Mouse (Mus musculus) C2C12 (cell line): ENCODE measurements around the gene Slc22a3. TPM values are rescaled to one million over a fixed set of nuclear protein-coding genes. Genes with fewer than 3 reads are reported as not detected.

Experiments used
- H3K27me3 ChIP-seq: one replicate; pipeline ENCODE4 v1.6.1; 2011; ENCODE audit not compliant: control insufficient read depth, insufficient read depth, insufficient read length
- H3K36me3 ChIP-seq: one replicate; pipeline ENCODE4 v1.6.1; 2011; ENCODE audit not compliant: control insufficient read depth, insufficient read depth
- H3K4me3 ChIP-seq: one replicate; pipeline ENCODE4 v1.5.1; 2011; ENCODE audit warnings: mild to moderate bottlenecking, control low read depth; ENCODE audit not compliant: poor library complexity, insufficient read depth, severe bottlenecking
- H3K79me2 ChIP-seq: one replicate; pipeline ENCODE4 v1.6.1; 2011; ENCODE audit not compliant: control insufficient read depth, insufficient read depth
- H3K79me3 ChIP-seq: one replicate; pipeline ENCODE4 v1.6.1; 2011; ENCODE audit warnings: low read depth, control low read depth
- H3ac ChIP-seq: one replicate; pipeline ENCODE3; 2011; ENCODE audit warnings: low read depth; ENCODE audit not compliant: control insufficient read depth, insufficient read length
- CEBPB ChIP-seq: IDR thresholded peaks from one replicate; pipeline ENCODE4 v1.6.1; 2011; ENCODE audit warnings: low read depth, mild to moderate bottlenecking, control low read depth, moderate library complexity
- CTCF ChIP-seq: IDR thresholded peaks from one replicate; pipeline ENCODE4 v1.5.1; 2011; ENCODE audit not compliant: control insufficient read depth, insufficient read depth, insufficient read length
- FOSL1 ChIP-seq: IDR thresholded peaks from one replicate; pipeline ENCODE4 v1.8.0; 2011; ENCODE audit warnings: mild to moderate bottlenecking, low read length; ENCODE audit not compliant: poor library complexity, insufficient read depth, severe bottlenecking
- MAX ChIP-seq: IDR thresholded peaks from one replicate; pipeline ENCODE4 v1.6.1; 2011; ENCODE audit warnings: mild to moderate bottlenecking, control low read depth
- MYOD1 ChIP-seq: IDR thresholded peaks from one replicate; pipeline ENCODE4 v1.6.1; 2011; ENCODE audit warnings: low read depth; ENCODE audit not compliant: control insufficient read depth, insufficient read length
- MYOG ChIP-seq: IDR thresholded peaks from one replicate; pipeline ENCODE4 v1.6.1; 2011; ENCODE audit not compliant: control insufficient read depth, insufficient read length; ENCODE audit errors: extremely low read depth
- USF1 ChIP-seq: IDR thresholded peaks from one replicate; pipeline ENCODE4 v1.6.1; 2011; ENCODE audit warnings: low read depth, mild to moderate bottlenecking, control low read depth, moderate library complexity
- polyA plus RNA-seq: library from polyadenylated mRNA; unstranded; fragments of >200 nt; fragmentation: generic; extraction: Trizol; gene quantifications from one replicate; pipeline ENCODE4 v1.2.1, GENCODE M21; 2012; ENCODE audit warnings: missing spikeins

The Slc22a3 gene
- polyA plus RNA-seq, 1 experiment: not detected

GRCm38 (mm10) chr17:12452862-12453531, 54.5 kb downstream of the Slc22a3 start:
- TF ChIP-seq MAX (no peak), CTCF (no peak), MYOD1 (no peak), CEBPB (no peak), MYOG (no peak), FOSL1 (no peak), USF1 (no peak)
- Histone ChIP-seq H3K36me3 (no peaks in the 10 kb centered on the region), H3K79me3 (no peaks in the 10 kb centered on the region), H3K27me3 (peaks cover 34% of the 10 kb centered on the region), H3ac (no peak overlapping the region), H3K79me2 (no peaks in the 10 kb centered on the region), H3K4me3 (no peak overlapping the region)

DNA sequence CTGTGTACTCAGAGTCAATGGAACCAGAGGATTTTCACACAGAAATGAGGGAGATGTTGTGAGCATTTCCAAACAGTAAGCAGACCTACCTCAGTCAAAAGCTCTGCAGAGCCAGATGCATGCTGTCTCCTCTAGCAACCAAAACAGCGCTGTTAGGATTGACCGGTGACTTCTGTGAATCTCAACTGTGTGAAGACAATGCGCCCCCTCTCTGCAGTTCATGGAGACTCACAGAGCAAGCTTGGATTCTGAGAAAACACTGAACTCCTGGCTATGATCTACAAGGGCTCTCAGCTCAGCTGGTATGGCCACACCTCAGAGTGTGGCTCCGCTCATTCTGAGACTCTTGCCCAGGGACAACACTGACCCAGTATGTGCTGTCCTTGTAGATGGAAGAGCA, 56.3 kb downstream of the Slc22a3 start:
- Histone ChIP-seq H3ac (no peak overlapping the region), H3K79me2 (no peaks in the 10 kb centered on the region), H3K4me3 (no peak overlapping the region), H3K79me3 (no peaks in the 10 kb centered on the region), H3K36me3 (no peaks in the 10 kb centered on the region), H3K27me3 (peaks cover 43% of the 10 kb centered on the region)
- TF ChIP-seq USF1 (no peak), MYOG (no peak), MAX (no peak), FOSL1 (no peak), CEBPB (no peak), CTCF (no peak), MYOD1 (no peak)

GRCm38 (mm10) chr17:12444561-12444960, 62.9 kb downstream of the Slc22a3 start:
- Histone ChIP-seq H3K27me3 (peaks cover 15% of the 10 kb centered on the region), H3ac (no peak overlapping the region), H3K79me3 (no peaks in the 10 kb centered on the region), H3K4me3 (no peak overlapping the region), H3K36me3 (no peaks in the 10 kb centered on the region), H3K79me2 (no peaks in the 10 kb centered on the region)
- TF ChIP-seq USF1 (peak; percentile 61), MYOD1 (no peak)

DNA sequence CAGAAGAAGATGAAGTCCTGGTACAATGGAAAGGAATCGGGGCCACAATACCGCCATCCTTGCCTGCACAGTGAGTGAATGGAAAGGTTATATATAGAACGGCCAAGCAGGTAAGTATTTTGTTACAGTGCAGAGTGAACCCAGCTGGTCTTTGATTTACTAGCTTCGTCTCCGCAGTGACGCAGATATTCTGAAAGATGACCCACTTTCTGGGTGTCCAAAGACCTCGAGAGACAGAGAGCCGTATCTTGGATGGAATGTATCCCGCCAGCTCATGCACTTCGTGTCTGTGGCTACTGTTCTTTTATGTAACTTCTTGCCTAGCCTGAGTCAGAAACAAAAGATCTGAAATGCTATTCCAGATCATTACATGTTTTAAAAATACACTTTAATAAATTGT, 69.7 kb downstream of the Slc22a3 start:
- TF ChIP-seq FOSL1 (no peak), MYOD1 (no peak), MYOG (no peak), CTCF (no peak), USF1 (no peak), MAX (no peak), CEBPB (no peak)
- no peaks in the 10 kb centered on the region for H3K79me2 ChIP-seq
- no peak overlapping the region for H3K4me3 ChIP-seq
- no peaks in the 10 kb centered on the region for H3K36me3 ChIP-seq
- peaks cover 18% of the 10 kb centered on the region for H3K27me3 ChIP-seq
- no peaks in the 10 kb centered on the region for H3K79me3 ChIP-seq
- no peak overlapping the region for H3ac ChIP-seq

DNA sequence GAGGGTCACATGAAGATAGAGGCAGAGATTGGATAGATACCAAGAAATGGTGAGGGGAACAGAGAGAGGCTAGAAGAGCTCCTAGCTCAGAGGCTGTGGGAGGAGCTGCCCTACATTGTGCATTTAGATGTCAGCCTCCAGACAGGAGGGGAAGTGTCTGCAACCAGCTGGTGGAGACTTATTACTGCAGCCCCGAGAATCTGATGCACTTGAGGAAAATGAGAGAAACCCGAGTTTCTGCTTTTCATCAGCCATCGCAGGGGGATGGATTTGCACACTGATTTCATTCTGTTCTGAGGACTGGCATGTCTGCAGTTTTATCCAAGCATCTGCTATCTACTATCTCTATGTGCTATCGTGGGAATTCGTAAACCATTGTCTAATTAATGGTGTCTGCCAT, 75.8 kb downstream of the Slc22a3 start:
- TF ChIP-seq MYOD1 (no peak), FOSL1 (no peak), MAX (no peak), CEBPB (no peak), CTCF (no peak), USF1 (no peak), MYOG (no peak)
- H3K79me3 ChIP-seq: no peaks in the 10 kb centered on the region
- H3K36me3 ChIP-seq: no peaks in the 10 kb centered on the region
- H3ac ChIP-seq: no peak overlapping the region
- H3K27me3 ChIP-seq: peaks cover 41% of the 10 kb centered on the region
- no peak overlapping the region for H3K4me3 ChIP-seq
- H3K79me2 ChIP-seq: no peaks in the 10 kb centered on the region

- Histone ChIP-seq H3K79me2 (no peaks in the 10 kb centered on the region), H3K36me3 (no peaks in the 10 kb centered on the region), H3K4me3 (no peak overlapping the region), H3K27me3 (peaks cover 51% of the 10 kb centered on the region), H3ac (no peak overlapping the region), H3K79me3 (no peaks in the 10 kb centered on the region)
- TF ChIP-seq FOSL1: no peak
- no peak for TF ChIP-seq CEBPB
- TF ChIP-seq MAX: no peak
- TF ChIP-seq CTCF: no peak
- TF ChIP-seq MYOD1: no peak
- TF ChIP-seq USF1: no peak
- no peak for TF ChIP-seq MYOG
Measured at GRCm38 (mm10) chr17:12428369-12428768, 79.1 kb downstream of the Slc22a3 start.
